Mouse (Mus musculus) heart, postnatal 0 days (tissue): Measurements from ENCODE around the gene Zmym6. TPM values are rescaled to one million over a fixed set of nuclear protein-coding genes. Genes with fewer than 3 reads are reported as not detected.

ENCODE experiments used
- ATAC-seq: fragments of 200-750 bp; cut with Nextera tagmentation; 2 replicates; pipeline ENCODE4 v1.8.0; 2017; ENCODE audit warnings: low read depth, moderate number of reproducible peaks, moderate library complexity; ENCODE audit not compliant: insufficient read depth
- DNase-seq: peaks from one replicate; pipeline ENCODE4 v3.0.0-alpha.2; 2016; ENCODE audit warnings: low spot score
- H3K27ac ChIP-seq: fragments of 300-500 bp; sonication (generic); 2 replicates; pipeline ENCODE4 v1.5.1; 2014; ENCODE audit warnings: low read depth, mild to moderate bottlenecking
- H3K27me3 ChIP-seq: fragments of 300-500 bp; sonication (generic); 2 replicates; pipeline ENCODE4 v1.6.1; 2014; ENCODE audit warnings: low read length, mixed read lengths; ENCODE audit not compliant: control insufficient read depth, insufficient read depth
- H3K36me3 ChIP-seq: fragments of 300-500 bp; sonication (generic); replicated peaks from 2 replicates; pipeline ENCODE4 v1.6.1; 2014; ENCODE audit warnings: low read length, mixed read lengths; ENCODE audit not compliant: control insufficient read depth, insufficient read depth
- H3K4me1 ChIP-seq: fragments of 300-500 bp; sonication (generic); 2 replicates; pipeline ENCODE4 v1.6.1; 2014; ENCODE audit warnings: antibody characterized with exemption; ENCODE audit not compliant: control insufficient read depth, insufficient read depth
- H3K4me2 ChIP-seq: fragments of 300-500 bp; sonication (generic); 2 replicates; pipeline ENCODE4 v1.6.1; 2014; ENCODE audit warnings: low read depth, mild to moderate bottlenecking, low read length, moderate library complexity
- H3K4me3 ChIP-seq: fragments of 300-500 bp; sonication (generic); 2 replicates; pipeline ENCODE4 v1.5.1; 2014; ENCODE audit warnings: low read depth, low read length
- H3K9ac ChIP-seq: fragments of 300-500 bp; sonication (generic); replicated peaks from 2 replicates; pipeline ENCODE4 v1.6.1; 2014; ENCODE audit warnings: low read depth, low read length, mixed read lengths
- H3K9me3 ChIP-seq: fragments of 300-500 bp; sonication (generic); replicated peaks from 2 replicates; pipeline ENCODE4 v1.6.1; 2016; ENCODE audit warnings: low read length; ENCODE audit not compliant: control insufficient read depth
- CTCF ChIP-seq: IDR thresholded peaks from 2 replicates; pipeline ENCODE4 v1.5.1; 2016; ENCODE audit warnings: antibody characterized with exemption, control low read depth, low read depth
- EP300 ChIP-seq: IDR thresholded peaks from 2 replicates; pipeline ENCODE4 v1.6.1; 2016; ENCODE audit warnings: antibody characterized with exemption, low read depth
- WGBS: fragments of 180-500 bp; shearing (Covaris S2); extraction: QIAGEN DNeasy Blood & Tissue Kit; methylation state at CpG from one replicate; pipeline ENCODE4 v1.1.7; 2014; 5-methylcytosine and 5-hydroxymethylcytosine counted together
- polyA plus RNA-seq: library from polyadenylated mRNA; unstranded; fragments of >200 nt; fragmentation: Nextera tagmentation; extraction: Ambion mirVana; gene quantifications from 2 replicates; pipeline ENCODE4 v1.2.1, GENCODE M21; 2015
- total RNA-seq: library from RNA; depleted of rRNA; stranded (reverse); fragments of >200 nt; gene quantifications from 2 replicates; pipeline ENCODE4 v1.2.3, GENCODE M21; 2014; ENCODE audit warnings: low replicate concordance; rRNA removed

The Zmym6 gene
- total RNA-seq (9.1 and 9.9 TPM in 2 replicates), polyA plus RNA-seq (7.0 and 7.8 TPM in 2 replicates)

DNA sequence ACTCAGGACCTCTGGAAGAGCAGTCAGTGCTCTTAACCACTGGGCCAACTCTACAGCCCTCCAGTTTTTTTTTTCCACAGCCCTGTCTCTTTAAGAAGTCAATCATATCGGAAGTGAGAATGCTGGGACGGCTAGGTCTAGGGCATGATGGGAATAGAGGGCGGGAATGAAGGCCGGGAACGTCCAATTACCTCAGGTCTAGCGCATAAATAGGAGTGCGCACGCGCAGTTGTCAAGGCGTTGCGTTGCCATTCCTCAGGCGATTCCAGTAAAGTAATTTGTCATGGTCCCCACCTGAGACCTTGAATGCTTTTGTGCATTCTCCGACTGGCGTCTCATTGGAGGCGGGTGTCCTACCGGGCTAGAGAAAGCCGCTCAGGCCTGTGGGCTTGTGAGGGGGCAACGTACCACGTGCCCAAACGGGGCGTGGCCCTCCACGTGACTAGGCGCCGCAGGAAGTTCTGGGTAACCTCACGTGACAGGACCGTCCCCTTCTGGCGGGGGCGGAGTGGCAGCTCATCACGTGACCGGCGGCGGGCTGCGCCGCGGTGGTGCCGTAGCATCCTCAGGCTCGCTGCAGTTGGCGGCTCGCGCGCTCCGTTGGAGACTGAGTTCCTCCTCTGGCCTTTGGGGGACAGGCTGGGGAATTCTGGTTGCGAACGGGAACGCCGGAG lies at the start of gene Zmym6:
Zmym6 (plus strand) TSS at position 509 of the 674 bp plus-strand sequence.
- H3K9ac ChIP-seq = peak within 1 kb of the TSS; percentile 45
- H3K4me1 ChIP-seq = peaks cover 6% of the 10 kb centered on the region; the same call in 1 of the 2 replicates
- TF ChIP-seq CTCF (no peak), EP300 (peak; percentile 80)
- DNase-seq = peak; percentile 97
- peak within 1 kb of the TSS; percentile 73 for H3K4me2 ChIP-seq
- under 1% methylated on average over 46 of the region's 46 CpGs for WGBS
- peak; percentile 98 for ATAC-seq
- peak within 1 kb of the TSS; percentile 88 for H3K27ac ChIP-seq
- H3K27me3 ChIP-seq = no peaks in the 10 kb centered on the region
- no peaks in the 10 kb centered on the region for H3K9me3 ChIP-seq
- no peaks in the 10 kb centered on the region for H3K36me3 ChIP-seq
- peak within 1 kb of the TSS; percentile 60 for H3K4me3 ChIP-seq

DNA sequence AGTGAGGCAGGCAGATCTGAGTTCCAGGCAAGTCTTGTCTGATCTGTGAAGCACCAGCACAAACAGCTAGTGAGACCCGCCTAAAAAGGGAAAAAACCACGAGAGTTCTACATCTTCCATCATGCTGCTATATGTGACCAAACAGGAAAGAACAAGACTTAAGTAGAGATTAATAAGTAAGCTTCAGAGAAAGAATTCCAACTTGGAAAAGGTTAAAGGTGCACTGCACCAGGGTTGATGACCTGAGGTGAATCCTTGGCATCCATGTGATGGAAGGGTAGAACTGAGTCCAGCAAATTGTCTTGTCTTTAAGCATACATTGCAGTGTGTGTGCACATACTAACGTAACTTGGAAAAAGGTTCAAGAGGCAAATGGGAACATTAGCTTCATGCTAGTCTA lies 40.0 kb upstream of the Zmym6 start:
- H3K9ac ChIP-seq = no peak overlapping the region
- no peak for ATAC-seq
- DNase-seq = no peak
- H3K4me1 ChIP-seq = no peaks in the 10 kb centered on the region
- no peak overlapping the region for H3K4me2 ChIP-seq
- H3K27ac ChIP-seq = no peak overlapping the region
- H3K9me3 ChIP-seq = no peaks in the 10 kb centered on the region
- peaks cover 79% of the 10 kb centered on the region for H3K36me3 ChIP-seq
- no peak overlapping the region for H3K4me3 ChIP-seq
- 80% methylated on average over 3 of the region's 3 CpGs for WGBS
- no peak for TF ChIP-seq EP300
- TF ChIP-seq CTCF = no peak
- H3K27me3 ChIP-seq = no peaks in the 10 kb centered on the region

DNA sequence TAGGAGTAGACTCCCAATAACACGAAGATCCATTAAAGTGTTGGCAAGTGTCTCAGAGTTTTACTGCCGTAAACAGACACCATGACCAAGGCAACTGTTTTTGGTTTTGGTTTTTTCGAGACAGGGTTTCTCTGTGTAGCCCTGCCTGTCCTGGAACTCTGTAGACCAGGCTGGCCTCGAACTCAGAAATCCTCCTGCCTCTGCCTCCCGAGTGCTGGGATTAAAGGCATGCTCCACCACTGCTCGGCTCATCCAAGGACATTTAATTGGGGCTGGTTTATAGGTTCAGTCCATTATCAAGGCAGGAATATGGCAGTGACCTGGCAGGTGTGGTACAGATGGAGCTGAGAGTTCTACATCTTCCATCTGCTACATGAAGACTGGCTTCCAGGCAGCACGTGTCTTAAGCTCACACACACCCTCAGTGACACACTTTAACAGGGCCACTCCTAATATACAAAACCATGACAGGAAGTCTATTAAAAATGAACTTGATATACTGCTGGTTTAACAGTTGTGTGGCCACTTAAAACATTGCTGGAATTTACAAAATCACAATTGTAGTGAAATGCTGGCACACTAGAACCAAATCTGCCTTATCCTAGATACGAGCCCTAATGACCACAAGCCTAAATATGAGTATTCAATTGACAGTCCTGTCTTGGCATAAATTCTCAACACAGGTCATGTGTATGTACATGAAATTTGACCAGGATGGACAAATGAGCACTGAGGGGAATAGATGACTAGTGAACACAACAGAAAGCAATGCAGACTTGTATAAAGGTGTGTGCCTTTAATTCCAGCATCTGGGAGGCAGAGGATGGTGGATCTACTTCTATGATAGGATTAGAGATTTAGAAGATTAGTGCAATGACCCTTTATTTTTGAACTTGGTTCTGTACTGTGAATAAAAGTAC lies 39.0 kb upstream of the Zmym6 start:
- peaks cover 74% of the 10 kb centered on the region for H3K36me3 ChIP-seq
- ATAC-seq = no peak

DNA sequence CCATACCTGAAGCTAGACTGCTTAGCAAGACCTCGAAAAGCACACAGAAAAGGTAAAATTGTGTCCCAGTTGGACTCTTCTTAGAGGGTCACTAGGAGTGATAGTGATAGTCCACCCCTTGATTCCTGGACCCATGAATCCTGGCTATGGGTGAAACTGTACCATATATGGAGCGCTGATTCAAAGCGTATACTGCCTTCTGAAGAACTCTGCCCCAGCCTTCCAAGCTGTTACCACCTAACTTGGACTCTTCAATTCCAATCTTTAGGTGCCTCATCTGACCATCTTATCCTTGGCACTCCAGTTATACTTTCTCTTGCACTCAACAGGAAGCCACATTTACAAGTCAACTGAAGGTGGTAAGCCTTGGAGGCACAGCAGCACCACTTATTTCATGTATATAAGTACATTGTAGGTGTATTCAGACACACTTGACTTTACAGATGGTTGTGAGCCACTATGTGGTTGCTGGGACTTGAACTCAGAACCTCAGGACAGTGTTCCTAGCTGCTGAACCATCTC lies 38.3 kb upstream of the Zmym6 start:
- Histone ChIP-seq H3K27ac (no peak overlapping the region), H3K27me3 (no peaks in the 10 kb centered on the region), H3K4me2 (no peak overlapping the region), H3K9ac (no peak overlapping the region), H3K4me3 (no peak overlapping the region), H3K4me1 (no peaks in the 10 kb centered on the region), H3K36me3 (peaks cover 67% of the 10 kb centered on the region), H3K9me3 (no peaks in the 10 kb centered on the region)
- 87% methylated on average over 3 of the region's 3 CpGs for WGBS
- no peak for DNase-seq
- TF ChIP-seq EP300 (no peak), CTCF (no peak)
- no peak for ATAC-seq

More for the DNA sequence above, 39.0 kb upstream of the Zmym6 start:
- DNase-seq = no peak
- no peak for TF ChIP-seq EP300
- TF ChIP-seq CTCF = no peak
- Histone ChIP-seq H3K27me3 (no peaks in the 10 kb centered on the region), H3K4me3 (no peak overlapping the region), H3K4me2 (no peak overlapping the region), H3K27ac (no peak overlapping the region), H3K9ac (no peak overlapping the region), H3K9me3 (no peaks in the 10 kb centered on the region), H3K4me1 (no peaks in the 10 kb centered on the region)
- WGBS = 83% methylated on average over 8 of the region's 8 CpGs

DNA sequence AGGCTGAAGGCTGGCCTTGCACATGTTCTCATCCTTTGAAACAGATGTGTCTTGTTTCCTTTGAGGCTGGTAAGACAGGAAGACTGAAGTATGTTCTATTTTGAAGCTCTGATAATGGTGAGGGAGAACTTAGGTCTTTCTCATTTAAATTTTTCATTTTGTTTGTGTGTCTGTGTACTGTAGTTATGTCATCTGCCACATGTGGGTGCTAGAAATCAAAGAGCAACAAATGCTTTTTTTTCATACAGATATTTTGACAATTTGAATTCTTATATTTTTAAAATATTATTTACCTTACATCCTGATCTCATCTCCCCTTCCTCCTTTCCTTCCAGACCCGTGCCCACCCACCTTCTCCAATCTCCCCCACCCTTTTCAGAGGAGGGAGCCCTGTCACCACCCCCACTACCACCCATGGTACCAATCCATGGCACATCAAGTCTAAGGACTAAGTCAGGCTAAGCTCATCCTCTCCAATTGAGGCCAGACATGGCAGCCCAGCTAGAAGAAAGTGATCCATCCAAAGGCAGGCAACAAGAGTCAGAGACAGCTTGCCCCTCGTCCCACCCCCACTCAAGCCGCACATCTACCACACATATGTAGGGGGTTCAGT lies 37.2 kb upstream of the Zmym6 start:
- Histone ChIP-seq H3K9ac (no peak overlapping the region), H3K4me2 (no peak overlapping the region), H3K9me3 (no peaks in the 10 kb centered on the region), H3K27ac (no peak overlapping the region), H3K36me3 (peaks cover 58% of the 10 kb centered on the region), H3K4me1 (no peaks in the 10 kb centered on the region), H3K4me3 (no peak overlapping the region), H3K27me3 (no peaks in the 10 kb centered on the region)
- WGBS = 77% methylated on average over 3 of the region's 3 CpGs
- no peak for DNase-seq
- no peak for ATAC-seq
- TF ChIP-seq CTCF (no peak), EP300 (no peak)
